Mouse (Mus musculus) left cerebral cortex, postnatal 25 days (tissue): ENCODE results near the gene Fndc3b. TPM values are rescaled to one million over a fixed set of nuclear protein-coding genes. Genes with fewer than 3 reads are reported as not detected.

Experiments used
- DNase-seq, 2 experiments: peaks; one replicate each; pipeline ENCODE4 v3.0.0; 2022; ENCODE audit warnings: low spot score in 2 of 2, mixed read lengths in 1 of 2
- intact Hi-C: fragments of 180-260 bp; cut with DNase I; formaldehyde crosslinking; loops from one replicate; pipeline ENCODE4 v1.15.1; 2025
- total RNA-seq, 2 experiments: library from RNA; stranded (reverse); gene quantifications; 2 replicates each; pipeline ENCODE4 v1.2.3; 2021

Gene Fndc3b
- total RNA-seq, 2 experiments from 2014 or later = 26.5 to 30.0 TPM

DNA sequence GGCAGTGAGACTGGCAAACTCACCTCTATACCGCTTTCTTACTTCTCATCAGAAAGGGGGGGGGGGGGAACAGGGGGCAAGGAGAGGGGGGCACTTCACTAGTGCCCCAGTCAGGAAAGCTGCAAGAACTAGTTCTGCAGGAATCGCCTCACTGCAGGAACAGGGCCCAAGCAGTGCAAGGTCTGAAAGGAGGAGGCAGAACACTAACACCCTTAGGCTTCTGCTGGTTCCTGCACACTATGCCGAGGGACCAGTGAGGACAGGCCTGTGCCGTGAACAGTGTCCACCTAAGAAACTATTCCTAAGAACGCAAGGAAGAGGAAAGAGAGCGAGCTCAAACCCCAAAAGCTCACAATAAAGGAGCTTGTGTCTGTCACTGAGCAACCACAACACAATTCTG, 26.0 kb downstream of the Fndc3b start:
- DNase-seq = no peak
- intact Hi-C loops = no loop called here

DNA sequence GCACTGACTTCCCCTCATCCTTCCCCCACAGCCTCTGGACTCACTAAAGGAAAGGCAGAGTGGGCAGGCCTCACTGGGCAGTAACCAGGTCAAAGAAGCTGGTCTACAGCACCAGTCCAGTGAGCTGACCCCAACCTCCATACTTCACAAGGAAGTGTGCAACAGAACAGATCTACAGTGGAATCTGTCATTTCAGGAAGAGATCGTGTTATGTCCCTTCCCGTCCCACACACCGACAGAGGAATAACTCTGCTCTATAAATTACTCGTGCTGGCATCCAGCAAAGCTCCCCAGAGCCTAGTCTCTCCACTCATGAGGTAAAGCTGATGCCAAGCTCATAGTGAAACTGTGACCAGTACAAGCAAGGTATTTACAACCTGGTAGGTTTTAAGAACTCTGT, 27.7 kb downstream of the Fndc3b start:
- intact Hi-C loops = no loop called here
- peak in 1 of 2 experiments; percentile 57 for DNase-seq

- DNase-seq = no peak
Measured at GRCm38 (mm10) chr3:27677574-27677973, 33.5 kb downstream of the Fndc3b start.

DNA sequence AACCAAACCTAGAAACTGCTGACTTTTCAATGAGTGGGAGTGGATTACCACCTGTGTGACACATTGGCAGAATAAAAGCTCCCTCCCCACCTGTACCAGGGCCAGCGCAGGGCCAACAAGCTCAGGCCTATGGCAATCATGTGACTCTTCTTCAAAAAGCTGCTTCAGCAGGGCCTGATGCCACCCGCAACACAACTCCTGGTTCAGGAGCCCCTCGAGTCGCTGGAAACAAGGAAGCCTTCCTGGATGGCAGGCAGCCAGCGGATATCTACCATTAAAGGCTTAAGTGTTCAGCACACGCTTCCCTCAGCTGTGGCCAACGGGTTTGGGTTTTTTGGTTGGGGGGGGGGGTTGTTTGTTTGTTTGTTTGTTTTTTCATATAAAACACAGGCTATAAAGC, 37.4 kb downstream of the Fndc3b start:
- intact Hi-C loops = no loop called here
- DNase-seq = no peak

More at GRCm38 (mm10) chr3:27677574-27677973, 33.5 kb downstream of the Fndc3b start:
- intact Hi-C loops = no loop called here

GRCm38 (mm10) chr3:27670416-27670815, 40.7 kb downstream of the Fndc3b start:
- intact Hi-C loops = no loop called here
- no peak for DNase-seq

DNA sequence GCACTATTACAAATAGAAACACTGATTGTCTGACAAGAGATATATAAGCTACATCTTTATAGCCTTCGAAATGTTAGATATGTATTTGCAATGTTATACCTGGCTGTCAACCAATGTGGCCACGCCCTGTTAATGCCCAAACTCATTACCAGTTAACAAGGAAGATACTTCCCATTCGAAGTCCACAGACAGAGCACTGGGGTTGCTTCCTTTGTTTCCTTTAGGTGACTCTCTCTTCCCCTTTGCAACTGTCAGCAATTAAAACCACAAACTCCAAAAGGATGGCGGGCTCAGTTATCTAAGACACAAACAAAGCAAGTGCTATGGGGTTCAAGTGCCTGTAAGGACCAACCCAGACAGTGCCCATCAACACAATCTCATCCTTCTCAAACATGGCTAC, 43.8 kb downstream of the Fndc3b start:
- intact Hi-C loops = no loop called here
- DNase-seq = no peak

GRCm38 (mm10) chr3:27665338-27665737, 45.8 kb downstream of the Fndc3b start:
- intact Hi-C loops = no loop called here
- no peak for DNase-seq

- no peak for DNase-seq
- intact Hi-C loops = no loop called here
Measured at GRCm38 (mm10) chr3:27663221-27663620, 47.9 kb downstream of the Fndc3b start.

DNA sequence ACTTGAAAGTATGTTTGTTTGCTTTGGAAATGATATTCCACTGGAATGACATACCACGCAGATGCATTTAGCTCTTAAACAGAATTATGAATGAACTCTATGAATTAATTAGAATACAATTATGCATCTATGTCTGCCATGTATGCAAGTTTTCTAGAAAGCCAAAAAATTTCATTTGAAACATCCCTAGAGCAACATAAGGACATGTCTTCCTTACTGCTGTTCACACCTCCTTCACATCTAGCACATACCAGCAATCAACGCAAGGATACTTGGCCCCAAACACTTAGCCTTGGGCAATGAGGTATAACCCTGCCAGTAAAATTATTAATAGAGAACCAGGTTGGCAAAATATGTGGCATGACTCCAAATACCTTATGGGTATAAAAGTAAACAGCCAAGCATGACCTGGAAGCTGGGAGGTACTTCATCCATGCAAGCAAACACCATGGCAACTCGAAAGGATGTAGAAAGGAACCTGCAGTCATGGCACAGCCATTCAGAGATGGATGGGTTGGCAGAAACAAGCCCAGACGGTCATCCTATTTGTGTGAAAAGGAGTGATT, 52.8 kb downstream of the Fndc3b start:
- intact Hi-C loops = no loop called here

DNA sequence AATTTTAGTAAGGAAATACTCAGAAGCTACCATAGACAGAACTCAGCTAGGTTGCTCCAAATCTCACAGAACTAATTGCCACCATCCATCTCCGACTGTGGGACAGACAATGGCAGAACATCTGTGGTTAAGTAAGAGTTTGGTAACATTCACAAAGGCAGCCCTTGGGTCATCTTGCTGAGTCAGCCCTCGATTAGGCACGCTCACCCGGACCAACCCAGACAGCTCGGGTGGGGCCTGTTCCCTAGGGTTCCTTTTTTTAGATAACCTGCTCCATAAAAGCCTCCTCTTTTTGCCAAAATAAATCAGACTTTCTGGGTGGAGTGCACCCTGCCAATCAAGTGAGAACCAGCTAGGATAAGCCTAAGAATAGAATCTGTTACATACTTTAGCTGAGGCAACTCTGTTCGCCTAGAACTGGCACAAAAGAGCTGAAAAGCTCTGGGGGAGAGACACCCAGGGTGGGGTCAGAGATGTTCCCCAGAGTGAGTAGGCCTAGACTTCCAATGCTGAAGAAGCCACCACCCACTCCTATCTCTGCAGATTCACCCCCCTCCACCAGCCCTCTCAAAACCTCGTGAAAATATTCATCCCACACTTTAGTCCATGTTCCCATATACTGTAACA, 54.2 kb downstream of the Fndc3b start:
- peak in 1 of 2 experiments; percentile 42 for DNase-seq
- intact Hi-C loops = no loop called here

More for the DNA sequence above, 52.8 kb downstream of the Fndc3b start:
- no peak for DNase-seq

DNA sequence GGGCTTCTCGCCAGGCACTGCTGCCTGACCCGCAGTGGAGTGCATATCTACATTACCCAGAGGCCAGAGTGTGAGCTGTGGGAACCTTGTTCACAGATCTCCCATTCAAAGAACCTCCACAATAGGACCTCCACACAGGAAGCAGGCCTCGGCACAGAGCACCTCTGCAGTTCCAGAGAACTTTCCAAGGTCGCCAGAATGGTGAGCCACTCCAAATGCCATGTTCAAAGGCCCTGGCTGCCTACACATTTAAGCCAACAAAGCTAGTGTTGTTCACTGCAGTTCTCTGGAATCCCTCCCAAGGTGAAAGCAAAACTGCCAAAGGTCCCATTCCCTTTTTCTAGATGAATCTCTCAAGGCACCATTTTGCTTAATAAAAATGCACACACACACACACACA, 55.4 kb downstream of the Fndc3b start:
- intact Hi-C loops = no loop called here
- DNase-seq = no peak

DNA sequence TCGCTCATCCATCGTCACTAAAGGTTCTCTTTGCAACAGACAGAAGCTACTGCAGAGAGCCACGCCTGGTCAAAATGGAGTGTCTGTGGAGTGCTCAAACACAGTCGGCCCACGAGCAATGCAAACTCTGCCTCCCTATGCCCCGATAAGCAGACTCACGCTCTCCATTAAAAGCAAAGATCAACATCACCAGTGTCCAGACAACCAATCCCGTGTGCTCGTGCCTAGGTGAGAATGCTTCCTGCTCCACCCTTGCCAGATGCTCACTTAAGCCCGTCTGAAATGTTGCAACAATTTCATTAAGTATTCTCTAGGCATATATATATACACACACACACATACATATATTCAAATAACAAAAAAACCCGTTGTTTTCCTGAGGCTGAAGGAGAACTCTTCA, 56.1 kb downstream of the Fndc3b start:
- intact Hi-C loops = no loop called here
- no peak for DNase-seq

GRCm38 (mm10) chr3:27652451-27653011, 58.6 kb downstream of the Fndc3b start:
- DNase-seq = no peak
- intact Hi-C loops = no loop called here

GRCm38 (mm10) chr3:27651731-27652130, 59.4 kb downstream of the Fndc3b start:
- intact Hi-C loops = no loop called here
- no peak for DNase-seq

GRCm38 (mm10) chr3:27650083-27650482, 61.0 kb downstream of the Fndc3b start:
- no peak for DNase-seq
- intact Hi-C loops = no loop called here

GRCm38 (mm10) chr3:27649316-27649715, 61.8 kb downstream of the Fndc3b start:
- intact Hi-C loops = no loop called here
- DNase-seq = no peak

- intact Hi-C loops = no loop called here
- no peak for DNase-seq
Measured at GRCm38 (mm10) chr3:27642381-27642780, 68.7 kb downstream of the Fndc3b start.

GRCm38 (mm10) chr3:27639701-27640100, 71.4 kb downstream of the Fndc3b start:
- DNase-seq = no peak
- intact Hi-C loops = no loop called here

GRCm38 (mm10) chr3:27637046-27637661, 74.0 kb downstream of the Fndc3b start:
- intact Hi-C loops = no loop called here
- no peak for DNase-seq

- DNase-seq = no peak
- intact Hi-C loops = no loop called here
Measured at GRCm38 (mm10) chr3:27635776-27636175, 75.3 kb downstream of the Fndc3b start.

- intact Hi-C loops = no loop called here
- no peak for DNase-seq
Measured at GRCm38 (mm10) chr3:27632880-27633279, 78.2 kb downstream of the Fndc3b start.
